Mouse (Mus musculus): ENCODE data around the gene Cep295nl.
"Not testable (repeated sequence)": the region's sequence is repeated elsewhere in the genome, so short reads cannot be mapped to it uniquely, and the experiment has no call there.

Gene Cep295nl

GRCm38 (mm10) chr11:118321971-118322370, 20.3 kb downstream of the Cep295nl start:
- DNase-seq (ENCODE audit: low spot score in 2 of 2), result no peak

GRCm38 (mm10) chr11:118321500-118321899, 20.8 kb downstream of the Cep295nl start:
- no peak for DNase-seq (ENCODE audit: low spot score in 2 of 2)

GRCm38 (mm10) chr11:118318678-118319077, 23.6 kb downstream of the Cep295nl start:
- DNase-seq (ENCODE audit: low spot score in 2 of 2), result peak; percentile 58 to 60

GRCm38 (mm10) chr11:118317129-118317528, 25.2 kb downstream of the Cep295nl start:
- DNase-seq (ENCODE audit: low spot score in 2 of 2), result peak; percentile 27 to 40

GRCm38 (mm10) chr11:118316231-118316806, 26.0 kb downstream of the Cep295nl start:
- no peak for DNase-seq (ENCODE audit: low spot score in 2 of 2)

GRCm38 (mm10) chr11:118312132-118312723, 30.1 kb downstream of the Cep295nl start:
- DNase-seq (ENCODE audit: low spot score in 2 of 2), result no peak

GRCm38 (mm10) chr11:118307962-118308361, 34.3 kb downstream of the Cep295nl start:
- not testable (repeated sequence) for DNase-seq (ENCODE audit: low spot score in 2 of 2)

- DNase-seq (ENCODE audit: low spot score in 2 of 2), result not testable (repeated sequence)
These were observed 38.3 kb downstream of the Cep295nl start for GRCm38 (mm10) chr11:118303959-118304358.

- no peak for DNase-seq (ENCODE audit: low spot score in 2 of 2)
These were observed 43.5 kb downstream of the Cep295nl start for GRCm38 (mm10) chr11:118298810-118299209.

GRCm38 (mm10) chr11:118297967-118298366, 44.3 kb downstream of the Cep295nl start:
- DNase-seq (ENCODE audit: low spot score in 2 of 2), result peak in 1 of 2 experiments; percentile 19

- no peak for DNase-seq (ENCODE audit: low spot score in 2 of 2)
These were observed 47.3 kb downstream of the Cep295nl start for GRCm38 (mm10) chr11:118295026-118295425.

GRCm38 (mm10) chr11:118292671-118293070, 49.6 kb downstream of the Cep295nl start:
- DNase-seq (ENCODE audit: low spot score in 2 of 2), result no peak

- DNase-seq (ENCODE audit: low spot score in 2 of 2), result peak; percentile 99
These were observed 52.1 kb downstream of the Cep295nl start, which contains the start of gene Usp36 for GRCm38 (mm10) chr11:118289999-118290889. Gene Usp36, minus strand, starts transcription at chr11:118290244.

GRCm38 (mm10) chr11:118289562-118289961, 52.7 kb downstream of the Cep295nl start:
- no peak for DNase-seq (ENCODE audit: low spot score in 2 of 2)

- DNase-seq (ENCODE audit: low spot score in 2 of 2), result no peak
These were observed 53.2 kb downstream of the Cep295nl start for GRCm38 (mm10) chr11:118289037-118289511.

GRCm38 (mm10) chr11:118287573-118287972, 54.7 kb downstream of the Cep295nl start:
- DNase-seq (ENCODE audit: low spot score in 2 of 2), result no peak

- DNase-seq (ENCODE audit: low spot score in 2 of 2), result no peak
These were observed 55.9 kb downstream of the Cep295nl start for GRCm38 (mm10) chr11:118286434-118286833.

- no peak for DNase-seq (ENCODE audit: low spot score in 2 of 2)
These were observed 56.5 kb downstream of the Cep295nl start for GRCm38 (mm10) chr11:118285791-118286190.

Data from natural killer cell, adult 2 months (primary cell).